Mouse (Mus musculus): ENCODE results near the gene Tmem131l. TPM values are rescaled to one million over a fixed set of nuclear protein-coding genes. Genes with fewer than 3 reads are reported as not detected.

Gene Tmem131l
- total RNA-seq, 4 experiments from 2014 or later = 37.3 to 56.8 (median 50.1) TPM

GRCm38 (mm10) chr3:84010995-84011663 lies 28.8 kb downstream of the Tmem131l start:
- DNase-seq = no peak

- DNase-seq = no peak
Measured at GRCm38 (mm10) chr3:84005989-84006388, 34.0 kb downstream of the Tmem131l start.

- peak; percentile 58 for DNase-seq
Measured at GRCm38 (mm10) chr3:84004330-84005090, 35.5 kb downstream of the Tmem131l start.

GRCm38 (mm10) chr3:84002433-84003090 lies 37.4 kb downstream of the Tmem131l start:
- no peak for DNase-seq

- no peak for DNase-seq
Measured at GRCm38 (mm10) chr3:83997563-83997962, 42.4 kb downstream of the Tmem131l start.

GRCm38 (mm10) chr3:83997036-83997435 lies 42.9 kb downstream of the Tmem131l start:
- DNase-seq = no peak

GRCm38 (mm10) chr3:83996086-83996485 lies 43.9 kb downstream of the Tmem131l start:
- no peak for DNase-seq

GRCm38 (mm10) chr3:83995254-83995830 lies 44.6 kb downstream of the Tmem131l start:
- DNase-seq = no peak

GRCm38 (mm10) chr3:83994217-83994839 lies 45.6 kb downstream of the Tmem131l start:
- DNase-seq = no peak

- peak; percentile 91 for DNase-seq
Measured at GRCm38 (mm10) chr3:83993089-83993516, 46.9 kb downstream of the Tmem131l start.

- DNase-seq = no peak
Measured at GRCm38 (mm10) chr3:83991691-83992524, 48.1 kb downstream of the Tmem131l start.

- no peak for DNase-seq
Measured at GRCm38 (mm10) chr3:83988214-83988613, 51.8 kb downstream of the Tmem131l start.

GRCm38 (mm10) chr3:83987533-83988112 lies 52.4 kb downstream of the Tmem131l start:
- no peak for DNase-seq

- no peak for DNase-seq
Measured at GRCm38 (mm10) chr3:83986740-83987139, 53.2 kb downstream of the Tmem131l start.

- no peak for DNase-seq
Measured at GRCm38 (mm10) chr3:83985426-83985825, 54.5 kb downstream of the Tmem131l start.

- DNase-seq = no peak
Measured at GRCm38 (mm10) chr3:83984379-83984778, 55.6 kb downstream of the Tmem131l start.

- no peak for DNase-seq
Measured at GRCm38 (mm10) chr3:83982821-83983220, 57.2 kb downstream of the Tmem131l start.

- DNase-seq = no peak
Measured at GRCm38 (mm10) chr3:83980231-83980872, 59.6 kb downstream of the Tmem131l start.

- DNase-seq = no peak
Measured at GRCm38 (mm10) chr3:83978497-83979410, 61.2 kb downstream of the Tmem131l start.

Data from adrenal gland, adult 8-10 months (tissue).